Mouse (Mus musculus): Measurements from ENCODE around the gene Zfp593.
A peak's percentile ranks its signal among the peaks of the same experiment; 100 is the strongest.

Zfp593 gene

DNA sequence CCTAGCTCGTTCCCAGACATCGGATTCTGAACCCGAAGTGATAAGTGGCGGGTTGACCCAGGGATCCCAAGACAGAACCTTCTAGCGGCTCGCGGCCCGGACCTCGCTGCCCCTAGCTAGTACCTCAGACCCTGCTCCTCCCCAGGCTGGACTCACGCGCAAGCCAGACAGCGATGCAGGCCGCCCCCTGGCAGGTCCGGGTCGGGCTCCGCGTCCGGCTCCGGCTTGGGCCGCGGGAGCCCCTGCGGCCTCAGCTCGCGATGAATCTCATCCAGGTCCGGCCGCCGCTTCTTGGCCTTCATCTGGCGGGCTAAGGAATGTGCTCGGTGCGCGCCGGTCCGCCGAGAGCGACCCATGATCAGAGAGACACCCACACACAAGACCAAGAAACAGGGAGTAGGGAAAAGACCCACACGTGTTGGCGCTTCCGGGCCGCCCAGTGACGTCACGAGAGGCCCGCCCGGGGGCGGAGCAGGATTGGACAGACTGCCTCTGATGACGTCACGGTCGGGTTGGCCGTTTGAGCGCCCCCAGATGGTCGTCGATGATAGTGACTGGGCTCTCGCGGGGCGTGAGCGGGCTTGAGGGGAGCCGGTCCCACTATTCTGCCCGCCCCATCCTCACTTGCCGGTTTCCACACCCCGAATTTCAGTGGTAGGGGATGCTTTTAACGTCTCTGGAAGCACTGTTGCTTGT lies at the start of gene Zfp593:
TSS of gene Zfp593 (minus strand) at position 445 of the 696 bp plus-strand sequence.
- peak; percentile 99 for DNase-seq

DNA sequence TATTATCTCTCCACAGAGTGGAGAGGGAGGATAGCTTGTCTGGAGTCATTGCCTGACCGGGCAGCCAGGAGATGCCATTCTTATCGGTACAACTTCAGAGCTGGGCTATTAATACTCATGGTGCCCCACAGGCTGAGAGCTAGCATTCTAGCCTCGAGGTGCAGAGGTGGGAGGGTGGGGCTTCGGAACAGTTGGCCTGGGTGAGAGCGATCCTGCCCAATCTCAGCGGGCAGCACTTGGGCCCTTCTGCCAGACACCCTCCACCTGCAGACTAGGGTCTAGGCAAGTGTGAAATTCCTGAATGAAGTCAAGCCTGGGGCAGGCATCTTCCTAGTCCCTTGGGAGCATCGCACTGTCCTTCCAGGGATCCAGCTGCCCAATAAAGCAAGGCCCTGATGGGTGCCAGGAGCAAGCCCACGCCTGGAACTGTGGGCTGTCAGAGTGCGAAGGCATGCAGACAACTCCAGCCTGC lies 48.3 kb upstream of the Zfp593 start:
- DNase-seq = no peak

DNA sequence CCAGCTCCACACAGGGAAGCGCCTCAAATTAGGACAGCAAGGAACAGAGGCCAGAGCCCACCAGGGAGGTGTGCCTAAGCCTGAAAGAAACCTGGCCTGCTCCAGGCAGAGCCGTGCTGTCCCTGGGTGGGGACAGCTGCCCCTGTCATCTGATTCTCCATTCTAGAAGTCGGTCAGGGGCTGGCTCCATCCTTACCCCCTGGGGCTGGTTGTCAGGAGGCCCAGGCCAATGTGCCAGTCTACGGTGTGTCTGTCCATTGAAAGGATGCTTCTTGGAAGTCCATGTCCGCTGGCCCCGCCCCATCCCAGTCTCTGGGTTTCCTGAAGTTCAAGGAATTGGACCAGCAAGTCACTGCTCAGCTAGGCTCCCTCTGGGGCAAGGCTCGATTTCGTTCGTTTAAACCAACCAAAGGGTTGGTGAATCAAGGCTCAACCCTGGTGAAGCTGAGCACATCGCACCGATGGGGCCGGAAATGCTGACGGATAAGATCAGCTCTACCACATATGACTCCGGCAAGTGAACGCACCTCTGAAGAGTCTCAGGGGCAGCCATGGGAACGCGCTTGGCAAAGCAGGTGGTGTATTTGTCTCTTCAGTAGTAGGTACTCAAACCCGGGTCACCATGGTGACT lies 47.8 kb upstream of the Zfp593 start:
- no peak for DNase-seq

DNA sequence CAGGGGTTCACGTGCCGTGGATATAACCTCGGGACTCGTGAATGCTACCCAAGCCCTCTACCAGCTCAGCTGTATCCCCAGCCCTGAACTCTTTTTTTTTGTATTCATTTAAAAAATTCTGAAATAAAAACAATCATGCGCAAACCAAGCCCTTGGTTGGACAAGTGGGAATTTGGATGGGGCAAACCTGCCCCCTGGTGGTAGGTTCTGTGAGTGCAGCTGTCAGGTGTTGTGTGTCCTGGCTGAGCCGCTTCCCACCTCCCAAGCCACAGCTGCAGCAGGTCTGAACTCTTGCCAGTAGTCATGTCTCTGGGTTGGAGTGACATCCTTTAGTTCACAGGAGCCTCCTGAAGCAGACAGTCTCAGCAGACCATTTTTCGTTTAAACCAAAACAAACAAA lies 46.7 kb upstream of the Zfp593 start:
- DNase-seq = peak; percentile 89

DNA sequence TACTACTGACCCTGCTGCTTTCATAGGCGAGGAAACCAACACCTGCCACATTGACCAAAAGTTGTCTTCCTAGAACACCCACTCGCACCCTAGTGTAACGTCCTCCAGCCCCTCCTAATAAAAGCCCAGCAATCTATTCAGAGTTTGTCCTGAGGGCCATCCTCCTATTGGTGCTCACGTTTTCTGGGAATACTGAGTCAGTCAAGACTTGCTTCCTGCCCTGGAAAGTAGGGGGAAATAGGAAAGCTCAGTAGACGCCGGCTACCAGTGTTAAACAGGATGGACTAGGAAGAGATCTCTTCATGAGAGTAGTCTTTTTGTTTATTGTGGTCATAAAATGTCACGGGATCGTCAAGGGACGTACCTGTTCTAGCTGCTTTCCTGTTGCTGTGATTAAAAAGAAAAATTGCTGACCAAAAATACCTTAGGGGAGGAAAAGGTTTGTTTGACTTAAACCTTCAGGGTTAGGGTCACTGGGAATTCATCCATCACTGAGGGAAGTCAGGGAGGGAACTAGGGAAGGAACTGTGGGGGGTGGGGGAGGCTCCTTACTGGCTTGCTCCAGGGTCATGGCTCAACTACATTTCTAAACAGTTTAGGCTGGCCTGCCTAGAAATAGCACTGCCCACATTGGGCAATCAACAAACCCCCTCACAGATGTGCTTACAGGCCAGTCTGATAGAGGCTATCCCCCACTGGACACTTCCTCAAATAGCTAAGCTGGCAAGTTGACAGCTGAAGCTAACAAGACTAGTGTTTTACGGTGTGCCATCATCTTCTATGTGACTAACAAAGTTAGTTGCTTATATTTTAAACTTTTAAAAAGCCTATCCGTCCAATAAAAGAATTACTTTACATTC lies 43.2 kb upstream of the Zfp593 start:
- no peak for DNase-seq

DNA sequence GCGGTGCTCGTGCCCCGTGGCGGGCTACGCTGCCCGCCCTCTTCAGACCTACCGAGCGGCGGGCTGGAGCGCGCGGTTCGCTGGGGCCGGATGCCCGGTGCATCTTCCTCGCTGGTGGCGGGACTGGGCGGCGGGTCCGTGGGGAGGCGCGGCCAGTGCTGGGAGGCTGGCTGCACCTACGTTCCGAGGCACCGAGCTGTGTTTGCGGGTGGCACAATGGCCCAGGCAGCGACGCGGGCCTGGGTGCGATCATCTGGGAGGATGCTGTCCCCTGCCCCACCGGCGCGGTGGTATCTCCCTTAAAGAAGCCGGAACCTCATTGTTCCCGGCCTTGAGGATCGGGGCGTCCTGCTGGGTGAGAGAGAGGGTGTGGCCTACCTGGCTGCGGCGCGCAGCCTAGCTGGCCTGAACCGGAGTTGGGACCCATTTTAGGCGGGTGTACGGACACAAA lies 42.2 kb upstream of the Zfp593 start, which contains the start of gene Pdik1l:
TSS of gene Pdik1l (minus strand) at position 321 of the 451 bp plus-strand sequence.
- peak; percentile 85 for DNase-seq

DNA sequence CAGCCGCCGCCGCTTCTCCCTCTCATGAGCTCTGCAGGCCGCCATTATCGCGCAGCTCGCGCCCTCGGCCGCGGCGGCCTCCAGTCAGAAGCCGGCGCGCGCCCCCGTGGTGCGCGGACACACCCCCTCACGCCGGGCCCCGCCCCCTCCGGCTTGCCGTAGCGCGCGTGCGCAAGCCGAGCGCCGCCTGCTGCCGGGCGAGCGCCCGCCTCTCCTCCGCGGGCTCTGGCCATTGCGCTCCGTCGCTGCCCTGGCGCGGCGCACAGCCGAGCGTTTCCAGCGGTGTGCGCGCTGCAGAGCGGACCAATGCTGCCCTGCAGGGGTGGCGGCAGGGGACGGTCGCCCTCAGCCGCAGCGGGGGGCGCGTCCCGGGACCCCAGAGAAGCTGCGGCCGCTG lies 41.8 kb upstream of the Zfp593 start:
- DNase-seq = peak; percentile 99

DNA sequence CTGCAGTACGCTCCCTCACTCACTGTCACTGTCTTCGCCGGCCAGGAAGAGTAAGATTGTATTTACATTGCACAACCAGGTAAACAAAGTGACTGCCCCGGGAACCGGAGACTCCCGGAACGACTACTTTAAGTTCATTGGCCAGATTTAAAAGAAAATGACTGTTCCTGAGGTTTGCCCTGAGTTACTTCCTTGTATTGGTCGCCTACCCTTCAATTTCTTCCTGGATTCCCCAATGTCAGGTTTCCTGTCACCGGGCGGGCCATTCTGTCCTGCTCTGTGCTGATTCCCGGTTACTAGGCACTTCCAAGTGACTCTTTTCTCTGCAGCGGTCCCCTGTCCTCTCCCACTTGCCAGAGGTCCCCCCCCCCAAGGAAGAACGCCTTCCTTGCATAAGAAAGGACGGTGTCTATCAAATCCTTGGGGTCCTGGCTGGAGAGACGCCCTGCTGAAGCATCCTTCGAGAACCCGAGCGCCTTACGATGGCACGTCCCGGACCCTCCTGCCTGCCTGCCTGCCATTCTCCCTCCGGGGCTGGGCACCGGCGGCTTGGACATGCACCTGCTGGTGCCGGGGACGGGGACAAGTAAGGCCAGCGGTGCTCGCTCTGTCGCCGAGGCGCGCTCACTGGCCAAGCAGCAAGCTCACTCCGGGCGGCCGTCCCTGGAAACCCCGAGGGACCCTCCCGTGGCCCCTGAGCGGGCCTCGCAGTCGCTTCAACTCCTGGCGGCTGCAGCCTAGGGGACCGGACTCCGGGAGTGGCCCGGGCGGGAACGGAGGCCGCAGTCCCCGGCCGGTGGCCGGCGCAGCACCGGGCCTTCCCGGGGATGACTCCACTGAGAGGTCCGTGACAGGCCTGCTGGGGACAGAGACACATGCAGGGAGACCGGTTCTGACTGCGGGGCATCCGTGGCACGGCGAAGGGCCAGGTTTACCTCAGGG lies 41.1 kb upstream of the Zfp593 start:
- DNase-seq = peak; percentile 62

DNA sequence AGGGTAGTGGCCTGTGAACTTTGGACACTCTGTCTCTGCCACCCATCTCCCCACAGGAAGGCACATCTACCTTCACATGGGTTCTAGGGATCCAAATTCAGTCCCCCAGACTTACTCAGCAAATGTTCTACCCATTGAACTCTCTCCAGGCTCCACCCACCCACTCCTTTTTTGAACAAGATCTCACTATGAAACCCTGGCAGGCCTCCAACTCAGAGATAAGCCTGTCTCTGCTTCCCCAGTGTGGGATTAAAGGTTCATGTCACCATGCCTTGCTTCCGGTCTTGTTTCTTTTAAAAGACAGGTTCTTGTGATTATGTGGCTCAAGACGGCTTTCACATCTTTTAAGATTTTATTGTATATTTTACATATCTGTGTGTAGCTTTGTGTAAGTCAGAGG lies 39.5 kb upstream of the Zfp593 start:
- no peak for DNase-seq

DNA sequence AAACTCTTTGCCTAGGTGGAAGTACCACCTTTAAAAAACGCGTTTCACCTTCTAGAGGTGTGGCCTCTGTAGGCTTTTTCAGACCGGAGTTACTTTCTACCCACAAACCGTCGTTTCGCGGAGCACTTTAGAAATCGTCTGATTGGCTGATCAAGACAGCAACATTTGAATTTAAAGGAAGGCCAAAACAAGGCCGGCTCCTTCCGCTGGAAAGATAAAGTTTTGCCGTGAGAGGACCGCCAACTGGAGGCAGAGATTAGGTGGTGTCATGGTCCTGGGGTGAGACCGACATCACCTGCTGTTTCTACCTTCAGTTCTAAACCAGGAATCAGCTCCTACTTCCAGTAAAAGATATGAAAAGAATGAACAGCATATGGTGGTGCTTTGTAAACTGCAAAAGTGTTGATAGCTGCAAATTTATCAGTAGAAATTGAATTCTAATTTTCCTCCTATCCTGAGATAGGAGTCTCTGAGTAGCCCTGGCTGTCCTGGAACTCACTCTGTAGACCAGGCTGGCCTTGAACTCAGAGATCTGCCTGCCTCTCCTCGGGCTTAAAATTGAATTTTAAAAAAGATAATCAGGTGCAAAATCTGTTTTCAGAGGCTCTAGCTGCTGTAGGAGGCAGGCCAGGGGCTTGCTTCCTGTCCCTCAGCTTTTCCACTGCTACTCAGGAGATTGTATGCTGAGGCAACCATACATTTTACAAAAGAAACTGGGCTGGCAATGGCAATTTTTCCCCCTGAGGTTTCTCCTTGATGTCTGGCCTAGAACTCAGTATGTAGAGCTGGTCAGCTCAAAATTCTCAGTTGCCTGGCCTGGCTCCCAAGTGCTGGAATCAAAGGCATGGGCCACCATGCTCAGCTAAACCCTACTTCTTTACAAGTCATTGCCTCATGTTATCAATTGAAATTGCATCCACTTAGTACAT lies 28.3 kb upstream of the Zfp593 start:
- peak; percentile 68 for DNase-seq

DNA sequence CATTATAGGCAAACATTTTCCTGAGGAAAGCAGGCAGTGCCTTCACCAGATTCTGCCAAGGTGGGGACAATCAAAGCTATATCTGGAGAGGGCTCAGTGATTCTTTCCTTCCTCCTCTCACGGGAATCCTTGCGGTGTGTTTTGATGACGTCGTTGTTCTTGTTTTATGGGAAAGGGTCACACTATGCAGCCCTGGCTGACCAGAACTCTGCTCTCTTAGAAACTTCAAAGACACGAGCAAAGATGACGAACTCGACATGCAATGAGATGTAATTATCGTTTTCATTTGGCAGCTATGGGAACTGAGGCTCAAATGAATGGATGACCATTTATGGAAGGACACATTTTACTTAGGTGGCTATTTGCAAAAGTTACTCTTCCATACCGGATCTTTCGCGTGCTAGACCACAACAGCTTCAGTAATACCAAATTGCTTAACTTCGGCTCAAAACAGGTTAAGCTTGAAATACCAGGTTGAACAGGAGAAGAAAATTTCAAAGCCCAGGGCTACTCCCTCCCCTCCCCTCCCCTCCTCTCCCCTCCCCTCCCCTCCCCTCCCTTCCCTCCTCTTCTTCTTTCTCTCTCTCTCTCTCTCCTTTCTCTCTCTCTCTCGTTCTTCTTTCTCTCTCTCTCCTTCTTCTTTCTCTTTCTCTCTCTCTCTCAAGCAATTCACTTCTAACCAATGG lies 27.5 kb upstream of the Zfp593 start:
- DNase-seq = peak; percentile 13

DNA sequence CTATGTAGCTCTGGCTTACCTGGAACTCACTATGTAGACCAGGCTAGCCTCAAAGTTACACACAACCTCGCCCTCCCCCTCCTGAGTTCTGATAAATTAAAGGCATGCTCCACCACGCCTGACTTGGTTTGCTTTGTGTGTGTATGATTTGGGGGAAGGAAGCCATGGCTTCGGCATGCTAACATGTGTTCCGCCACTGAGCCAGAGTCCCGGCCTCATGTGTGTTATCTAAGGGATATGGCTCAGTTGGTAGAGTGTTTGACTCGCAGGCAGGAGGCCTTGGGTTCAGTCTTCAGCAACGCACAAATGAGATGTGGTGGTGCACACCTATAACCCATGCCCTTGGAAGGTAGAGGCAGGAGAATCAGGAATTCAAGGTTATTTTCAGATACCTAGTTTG lies 26.6 kb upstream of the Zfp593 start:
- peak; percentile 8 for DNase-seq

DNA sequence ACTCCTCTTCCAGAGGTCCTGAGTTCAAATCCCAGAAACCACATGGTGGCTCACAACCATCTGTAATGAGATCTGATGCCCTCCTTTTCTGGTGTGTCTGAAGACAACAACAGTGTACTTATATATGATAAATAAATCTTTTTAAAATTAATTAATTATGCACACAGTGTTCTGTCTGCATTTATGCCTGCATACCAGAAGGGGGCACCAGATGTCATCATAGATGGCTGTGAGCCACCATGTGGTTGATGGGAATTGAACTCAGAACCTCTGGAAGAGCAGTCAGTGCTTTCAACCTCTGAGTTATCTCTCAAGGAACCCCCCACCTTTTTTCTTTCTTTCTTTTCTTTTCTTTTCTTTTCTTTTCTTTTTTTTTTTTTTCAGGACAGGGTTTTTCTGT lies 24.2 kb upstream of the Zfp593 start:
- peak; percentile 25 for DNase-seq

DNA sequence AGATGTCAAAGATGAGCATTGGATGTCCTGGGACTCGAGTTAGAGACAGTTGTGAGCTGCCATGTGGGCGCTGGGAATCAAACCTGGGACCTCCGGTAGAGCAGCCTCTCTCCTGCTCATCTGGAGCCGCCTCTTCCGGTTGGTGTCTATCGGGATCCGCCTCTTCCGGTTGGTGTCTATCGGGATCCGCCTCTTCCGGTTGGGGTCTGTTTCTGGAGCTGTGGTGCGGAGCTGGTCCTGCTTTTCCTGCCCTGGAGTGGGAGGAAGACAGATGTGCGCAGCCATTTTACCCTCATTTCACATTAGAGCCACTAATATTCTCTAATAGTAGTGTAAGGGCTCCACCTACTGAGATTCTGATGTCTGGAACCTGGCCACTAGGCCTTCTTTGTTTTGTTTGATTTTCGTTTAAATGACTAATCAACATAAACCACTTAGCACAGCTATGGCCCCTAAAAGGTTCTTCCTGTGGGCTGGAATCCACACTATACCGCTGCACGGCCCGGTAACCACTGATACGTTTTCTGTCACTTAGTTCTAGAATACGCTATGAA lies 22.8 kb upstream of the Zfp593 start:
- peak; percentile 10 for DNase-seq

DNA sequence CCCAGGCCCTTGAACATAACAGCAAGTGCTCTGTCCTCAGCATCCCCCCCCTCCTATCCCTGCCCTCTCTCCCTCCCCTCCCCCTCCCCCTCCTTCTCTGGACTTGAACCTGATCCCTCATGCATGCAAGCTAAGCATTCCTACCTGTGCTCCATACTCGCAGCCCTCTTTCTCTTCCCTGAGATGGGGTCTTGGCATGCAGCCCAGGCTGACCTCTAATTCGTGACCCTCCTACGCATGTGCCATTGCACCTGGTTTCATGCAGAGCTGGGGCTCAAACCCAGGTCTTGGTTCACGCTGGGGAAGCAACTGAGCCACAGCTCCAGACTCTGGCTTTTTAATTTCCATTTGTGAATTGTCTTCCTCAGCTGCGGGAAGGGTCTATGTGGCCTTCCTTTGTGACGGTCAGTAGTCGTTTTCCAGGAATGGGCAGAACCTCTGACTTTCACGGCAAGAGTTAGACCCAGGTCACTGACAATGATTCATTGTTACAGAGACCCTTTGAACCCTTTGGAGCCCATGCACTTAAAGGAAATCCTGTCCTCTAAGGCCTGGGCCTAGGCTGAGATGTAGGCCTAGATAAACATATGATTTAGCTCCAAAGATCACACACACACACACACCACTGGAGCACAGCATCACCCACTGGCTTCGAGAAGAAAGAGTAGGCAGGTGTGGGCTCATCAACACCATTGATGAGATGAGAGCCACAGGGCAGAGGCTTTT lies 20.6 kb upstream of the Zfp593 start:
- DNase-seq = no peak

DNA sequence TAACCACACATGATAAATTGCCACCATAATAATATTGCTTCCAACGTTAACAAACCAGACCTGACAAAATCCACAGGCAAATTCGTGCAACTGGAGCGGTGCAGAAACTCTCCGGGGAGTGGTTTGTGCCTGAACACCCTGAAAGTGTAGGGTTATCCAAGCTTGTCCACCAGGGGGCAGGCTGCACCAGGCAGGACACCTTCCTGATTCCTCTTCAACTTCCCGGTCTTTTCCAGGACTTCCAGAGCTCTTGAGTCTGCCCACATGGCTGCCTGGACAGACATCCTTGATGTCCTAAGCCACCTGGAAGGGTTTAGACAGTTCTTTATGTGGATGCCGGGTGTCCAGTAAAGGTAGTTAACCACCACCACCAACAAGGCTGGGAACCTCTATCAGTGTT lies 17.8 kb upstream of the Zfp593 start:
- DNase-seq = peak; percentile 79

DNA sequence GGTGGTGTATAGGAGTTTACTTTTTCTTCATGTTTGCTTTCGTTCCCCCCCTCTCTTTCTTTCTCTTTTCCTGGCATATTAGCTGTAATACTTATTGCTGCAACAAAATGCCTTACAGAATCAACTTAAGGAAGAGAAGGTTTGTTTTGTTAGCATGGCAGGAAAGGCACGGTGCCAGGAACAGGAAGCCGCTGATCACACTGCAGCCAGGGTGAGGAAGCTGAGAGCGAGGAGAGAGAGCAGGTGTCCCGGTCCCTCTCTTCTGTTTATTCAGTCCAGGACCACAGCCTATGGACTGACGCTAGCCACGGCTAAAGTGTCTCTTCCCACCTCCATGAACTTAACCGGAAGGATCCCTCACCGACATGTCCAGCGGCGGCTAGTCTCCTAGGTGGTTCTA lies 13.0 kb upstream of the Zfp593 start:
- DNase-seq = peak; percentile 60

DNA sequence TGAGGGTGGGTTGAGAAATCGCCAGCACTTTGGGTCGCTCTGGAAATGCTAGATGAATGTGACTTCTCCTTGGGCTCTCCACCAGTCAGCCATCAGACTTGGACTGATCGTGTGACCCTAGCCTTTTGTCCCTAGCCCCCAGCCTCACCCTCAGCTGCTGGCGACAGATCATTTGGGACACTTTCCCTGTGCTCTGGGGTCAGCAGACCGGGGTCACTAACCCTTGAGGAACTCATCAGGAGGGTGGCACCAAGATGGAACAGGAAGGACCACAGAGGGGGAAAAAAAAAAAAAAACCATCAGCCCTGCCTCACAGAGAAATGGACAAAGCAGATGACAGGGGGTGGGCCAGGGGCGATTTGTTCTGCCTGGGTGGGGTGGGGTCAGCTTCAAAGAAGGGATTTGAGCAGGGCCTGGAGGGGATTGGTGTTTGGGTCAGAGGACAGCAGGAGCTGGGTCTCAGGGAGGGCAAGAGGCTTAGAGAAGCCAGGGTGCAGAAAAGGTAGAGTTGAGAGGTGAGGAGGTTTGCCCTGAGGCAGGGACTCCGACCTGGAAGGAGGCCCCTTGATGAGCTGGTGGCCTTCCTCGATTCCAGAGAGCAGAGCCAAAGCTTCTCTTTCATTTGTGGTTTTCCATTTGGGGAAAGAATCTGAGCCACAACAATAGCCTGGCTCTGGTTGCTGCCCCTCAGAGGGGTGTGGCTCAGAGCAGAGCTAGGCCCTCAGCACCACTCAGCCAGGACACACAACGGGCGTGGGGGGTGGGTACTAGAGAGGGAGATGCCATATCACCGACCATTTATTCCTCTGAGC lies 12.0 kb upstream of the Zfp593 start:
- no peak for DNase-seq
